Mouse (Mus musculus): ENCODE data around the gene Stard3. TPM values are rescaled to one million over a fixed set of nuclear protein-coding genes. Genes with fewer than 3 reads are reported as not detected.

Stard3 gene
- polyA plus RNA-seq, 1 experiment from 2014 or later: 42.7 TPM

DNA sequence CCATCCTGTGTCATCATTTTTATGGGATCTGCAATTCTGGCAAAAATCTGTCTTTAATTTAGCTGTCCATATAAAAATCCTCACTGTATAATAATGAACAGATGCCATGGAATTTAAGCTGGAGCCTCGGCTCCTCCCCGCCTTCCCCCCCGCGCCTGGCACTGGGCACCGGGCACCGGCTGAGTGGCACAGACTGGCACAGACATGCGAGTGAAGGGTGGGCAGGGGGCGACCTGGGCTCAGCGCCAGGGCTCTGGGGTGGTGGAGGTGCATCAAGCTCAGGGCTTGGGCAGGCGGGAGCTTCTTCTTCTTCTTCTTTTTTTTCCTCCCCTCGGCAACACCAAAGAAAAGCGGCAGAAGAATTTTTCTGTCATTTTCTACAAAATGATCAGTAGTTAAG is 37.8 kb upstream of the Stard3 start:
- no peak for ATAC-seq (ENCODE audit: insufficient read depth)
- H3K4me3 ChIP-seq (ENCODE audit: low read depth, low read length): no peak overlapping the region
- no peak for DNase-seq
- H3K27me3 ChIP-seq (ENCODE audit: insufficient read depth, low read length): peaks cover 95% of the 10 kb centered on the region
- no peak overlapping the region for H3K9ac ChIP-seq
- no peak for TF ChIP-seq CTCF (IDR thresholded peaks at IDR 0.05; ENCODE audit: low read depth)
- no peaks in the 10 kb centered on the region for H3K4me1 ChIP-seq (ENCODE audit: insufficient read depth)
- H3K4me2 ChIP-seq: no peak overlapping the region
- no peaks in the 10 kb centered on the region for H3K36me3 ChIP-seq (ENCODE audit: insufficient read depth)
- no peak overlapping the region for H3K27ac ChIP-seq (ENCODE audit: low read depth)
- H3K9me3 ChIP-seq (ENCODE audit: low read depth, low read length): no peaks in the 10 kb centered on the region
- 10% methylated on average over 12 of the region's 12 CpGs for WGBS

DNA sequence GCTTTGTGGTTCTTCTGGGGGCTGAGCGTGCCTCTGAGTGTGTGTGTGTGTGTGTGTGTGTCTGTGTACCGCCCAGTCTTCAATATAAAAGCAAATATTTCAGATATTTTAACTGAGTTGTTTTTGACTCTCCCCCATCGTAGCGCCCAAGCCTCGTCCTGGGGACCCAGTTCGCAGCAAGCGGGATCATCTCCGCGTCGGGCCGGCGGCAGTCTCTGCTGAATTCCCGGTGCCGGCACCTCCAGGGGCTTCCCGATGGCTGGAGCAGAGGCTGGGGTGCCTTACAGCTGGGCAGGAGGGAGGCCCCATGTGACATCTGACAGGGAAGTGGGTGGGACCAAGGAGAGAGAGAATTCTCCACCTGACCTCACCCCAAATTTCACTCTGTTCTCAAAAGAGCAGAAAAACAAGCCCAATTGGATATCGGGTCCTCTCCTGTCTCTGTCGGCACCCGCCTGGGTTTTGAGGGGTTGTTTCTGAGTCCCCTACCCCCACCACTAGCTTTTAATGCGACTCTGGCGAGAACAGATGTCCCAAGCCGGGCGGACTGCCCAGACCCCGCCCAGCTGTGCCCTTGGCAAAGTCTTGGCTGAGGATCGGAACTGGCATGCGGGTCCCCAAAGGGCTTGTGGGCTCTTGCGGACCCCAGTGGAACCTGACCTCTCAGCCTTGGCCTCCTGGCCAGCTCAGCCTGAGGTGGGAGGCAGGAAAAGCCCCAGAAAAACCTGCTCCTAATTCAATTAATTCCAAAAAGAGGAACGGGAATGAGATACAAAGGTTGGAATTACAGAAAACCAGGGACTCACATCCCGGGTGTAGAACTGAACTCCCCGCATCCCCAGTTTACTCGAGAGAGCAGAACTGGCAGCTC is 37.1 kb upstream of the Stard3 start:
- TF ChIP-seq CTCF (IDR thresholded peaks at IDR 0.05; ENCODE audit: low read depth): no peak

DNA sequence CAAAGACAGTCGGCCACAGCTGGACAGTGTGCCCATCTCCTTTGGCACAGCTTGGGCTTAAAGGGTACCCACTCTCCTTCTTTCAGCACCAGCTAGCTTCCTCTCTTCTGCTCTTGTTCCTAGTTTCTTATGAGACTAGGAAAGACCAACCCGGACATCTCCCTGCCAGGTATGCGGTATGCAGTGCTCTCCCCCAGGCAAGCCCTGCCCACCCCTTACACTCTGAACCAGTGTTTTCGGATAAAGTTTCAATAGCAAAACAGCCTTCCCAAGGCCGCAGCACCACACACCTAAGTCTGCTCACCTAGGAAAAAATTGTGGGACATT is 36.5 kb upstream of the Stard3 start:
- no peak for ATAC-seq (ENCODE audit: insufficient read depth)
- no peak for TF ChIP-seq CTCF (IDR thresholded peaks at IDR 0.05; ENCODE audit: low read depth)
- DNase-seq: no peak
- Histone ChIP-seq H3K4me2 (no peak overlapping the region), H3K27me3 (ENCODE audit: insufficient read depth, low read length) (peaks cover 99% of the 10 kb centered on the region), H3K4me3 (ENCODE audit: low read depth, low read length) (no peak overlapping the region), H3K27ac (ENCODE audit: low read depth) (no peak overlapping the region), H3K4me1 (ENCODE audit: insufficient read depth) (no peaks in the 10 kb centered on the region), H3K36me3 (ENCODE audit: insufficient read depth) (no peaks in the 10 kb centered on the region), H3K9ac (no peak overlapping the region), H3K9me3 (ENCODE audit: low read depth, low read length) (no peaks in the 10 kb centered on the region)
- 9% methylated on average over 5 of the region's 5 CpGs for WGBS

More for the DNA sequence above, 37.1 kb upstream of the Stard3 start:
- DNase-seq (no peak), ATAC-seq (ENCODE audit: insufficient read depth) (no peak)
- no peaks in the 10 kb centered on the region for H3K36me3 ChIP-seq (ENCODE audit: insufficient read depth)
- H3K27me3 ChIP-seq (ENCODE audit: insufficient read depth, low read length): peaks cover 99% of the 10 kb centered on the region
- H3K4me1 ChIP-seq (ENCODE audit: insufficient read depth): no peaks in the 10 kb centered on the region
- no peak overlapping the region for H3K4me3 ChIP-seq (ENCODE audit: low read depth, low read length)
- H3K9me3 ChIP-seq (ENCODE audit: low read depth, low read length): no peaks in the 10 kb centered on the region
- no peak overlapping the region for H3K27ac ChIP-seq (ENCODE audit: low read depth)
- 2% methylated on average over 30 of the region's 30 CpGs for WGBS
- no peak overlapping the region for H3K9ac ChIP-seq
- no peak overlapping the region for H3K4me2 ChIP-seq

DNA sequence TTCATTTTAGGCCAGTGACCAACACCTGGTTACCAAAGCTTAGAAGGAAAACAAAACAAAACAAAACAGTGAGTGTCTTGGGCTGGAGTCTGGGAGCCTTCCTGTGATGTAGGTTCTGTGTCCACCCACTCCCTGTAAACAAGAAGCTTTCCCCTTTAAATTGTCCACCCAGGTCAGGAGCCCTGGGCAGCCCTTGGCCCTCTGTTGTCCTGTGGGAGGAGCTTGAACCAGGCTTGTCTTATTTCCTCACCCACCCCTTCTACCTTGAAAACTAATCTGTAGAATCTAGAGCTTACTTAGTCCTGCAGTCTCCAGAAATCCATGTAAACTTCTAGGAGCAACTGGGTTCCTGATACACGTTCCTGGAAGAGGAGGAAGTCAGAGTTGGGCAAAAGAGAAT is 36.0 kb upstream of the Stard3 start:
- Histone ChIP-seq H3K9ac (no peak overlapping the region), H3K4me1 (ENCODE audit: insufficient read depth) (no peaks in the 10 kb centered on the region), H3K27ac (ENCODE audit: low read depth) (no peak overlapping the region), H3K4me2 (no peak overlapping the region), H3K36me3 (ENCODE audit: insufficient read depth) (no peaks in the 10 kb centered on the region), H3K9me3 (ENCODE audit: low read depth, low read length) (no peaks in the 10 kb centered on the region), H3K4me3 (ENCODE audit: low read depth, low read length) (no peak overlapping the region), H3K27me3 (ENCODE audit: insufficient read depth, low read length) (peaks cover 99% of the 10 kb centered on the region)
- ATAC-seq (ENCODE audit: insufficient read depth): no peak
- 6% methylated on average over 1 of the region's 1 CpGs for WGBS
- TF ChIP-seq CTCF (IDR thresholded peaks at IDR 0.05; ENCODE audit: low read depth): no peak
- no peak for DNase-seq

DNA sequence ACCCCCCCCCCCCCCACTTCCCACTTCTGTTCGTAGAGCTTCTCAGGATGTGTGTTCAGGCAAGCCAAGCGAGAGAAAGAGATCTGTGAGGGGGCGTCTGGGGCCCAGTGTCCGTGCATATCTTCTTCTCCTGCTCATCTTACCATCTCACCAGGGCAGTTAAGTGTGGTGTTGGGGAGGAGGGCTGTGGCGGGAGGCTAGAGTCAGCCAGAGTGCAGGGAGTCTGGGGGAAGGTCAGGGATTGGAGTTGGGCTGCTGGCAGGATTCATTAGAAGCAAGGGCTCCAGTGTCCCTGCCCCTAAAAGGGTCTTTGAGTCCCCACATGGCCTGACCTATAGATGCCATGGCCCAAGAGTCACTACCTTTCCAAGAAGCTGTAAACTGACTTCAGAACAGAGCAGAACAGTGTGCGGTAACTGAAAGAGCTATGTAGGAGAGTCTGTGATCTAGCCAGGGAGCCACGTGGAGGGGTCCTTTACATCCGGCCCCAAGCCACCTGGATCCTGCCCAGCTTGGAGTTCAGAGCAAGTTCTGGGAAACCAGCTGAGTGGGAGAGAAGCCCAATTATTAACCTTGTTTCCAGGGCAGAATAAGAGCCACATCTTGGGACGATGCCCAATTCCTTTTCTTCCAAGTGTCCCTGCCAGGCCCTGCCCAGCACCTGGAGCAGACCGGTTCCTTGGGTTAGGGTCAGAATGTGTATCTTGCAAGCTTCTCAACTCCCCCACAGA is 34.9 kb upstream of the Stard3 start:
- Histone ChIP-seq H3K27me3 (ENCODE audit: insufficient read depth, low read length) (peaks cover 99% of the 10 kb centered on the region), H3K4me3 (ENCODE audit: low read depth, low read length) (no peak overlapping the region), H3K9me3 (ENCODE audit: low read depth, low read length) (no peaks in the 10 kb centered on the region), H3K4me1 (ENCODE audit: insufficient read depth) (no peaks in the 10 kb centered on the region), H3K9ac (no peak overlapping the region), H3K27ac (ENCODE audit: low read depth) (no peak overlapping the region), H3K36me3 (ENCODE audit: insufficient read depth) (no peaks in the 10 kb centered on the region), H3K4me2 (no peak overlapping the region)
- ATAC-seq (ENCODE audit: insufficient read depth) (no peak), DNase-seq (no peak)
- TF ChIP-seq CTCF (IDR thresholded peaks at IDR 0.05; ENCODE audit: low read depth): no peak
- 5% methylated on average over 10 of the region's 10 CpGs for WGBS

DNA sequence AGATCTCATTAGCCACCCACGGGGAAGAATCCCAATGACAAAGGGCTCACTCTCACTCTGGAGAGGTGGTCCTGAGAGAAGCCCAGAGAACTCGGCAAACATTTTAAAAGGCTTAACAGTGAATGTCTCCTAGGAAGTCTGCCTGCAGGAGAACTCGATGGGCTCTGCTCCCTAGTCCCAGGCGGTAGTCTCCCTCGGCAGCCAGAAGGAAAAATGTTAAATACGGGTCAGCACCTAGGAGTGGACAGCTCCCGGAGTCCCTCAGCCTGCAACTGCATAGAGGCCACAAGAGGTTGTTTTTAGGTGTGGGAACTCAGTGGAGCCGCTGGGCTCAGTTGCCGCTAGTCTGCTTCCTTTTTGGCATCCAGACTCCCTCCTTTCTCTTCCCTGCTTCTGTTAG is 34.2 kb upstream of the Stard3 start:
- ATAC-seq (ENCODE audit: insufficient read depth) (no peak), DNase-seq (peak; percentile 75)
- H3K4me3 ChIP-seq (ENCODE audit: low read depth, low read length): no peak overlapping the region
- no peak overlapping the region for H3K27ac ChIP-seq (ENCODE audit: low read depth)
- no peaks in the 10 kb centered on the region for H3K4me1 ChIP-seq (ENCODE audit: insufficient read depth)
- H3K27me3 ChIP-seq (ENCODE audit: insufficient read depth, low read length): peaks cover 99% of the 10 kb centered on the region
- H3K9me3 ChIP-seq (ENCODE audit: low read depth, low read length): no peaks in the 10 kb centered on the region
- no peak overlapping the region for H3K4me2 ChIP-seq
- H3K9ac ChIP-seq: no peak overlapping the region
- TF ChIP-seq CTCF (IDR thresholded peaks at IDR 0.05; ENCODE audit: low read depth): no peak
- 2% methylated on average over 9 of the region's 9 CpGs for WGBS
- no peaks in the 10 kb centered on the region for H3K36me3 ChIP-seq (ENCODE audit: insufficient read depth)

DNA sequence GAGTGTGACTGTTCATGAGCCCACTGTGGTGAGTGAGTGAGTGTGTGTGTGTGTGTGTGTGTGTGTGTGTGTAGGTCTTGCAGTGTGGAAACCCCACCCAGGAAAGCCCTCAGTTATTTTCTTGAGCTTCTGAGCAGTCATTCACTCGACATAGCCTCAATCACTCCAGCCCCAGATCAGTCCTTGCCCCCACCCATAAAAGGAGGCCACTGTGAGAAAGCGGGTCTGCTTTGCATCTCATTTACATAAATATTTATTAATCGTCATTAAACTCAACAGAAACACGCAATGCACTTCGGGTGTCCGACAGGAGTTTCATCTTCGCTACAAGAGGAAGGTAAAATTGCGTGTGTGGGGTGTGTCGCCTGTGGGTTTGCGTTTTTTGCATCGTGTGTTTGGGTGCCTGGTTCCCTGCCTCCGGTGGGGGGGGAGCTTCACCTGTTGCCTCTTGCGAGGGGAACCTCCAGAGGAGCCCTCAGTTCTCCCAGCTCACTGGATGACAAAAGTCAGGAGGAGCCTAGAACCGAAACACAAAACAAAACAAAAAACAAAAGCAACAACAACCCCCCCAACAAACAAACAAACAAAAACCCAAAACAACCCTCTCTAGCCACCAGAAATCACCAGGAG is 32.9 kb upstream of the Stard3 start:
- Histone ChIP-seq H3K36me3 (ENCODE audit: insufficient read depth) (no peaks in the 10 kb centered on the region), H3K9me3 (ENCODE audit: low read depth, low read length) (no peaks in the 10 kb centered on the region), H3K9ac (no peak overlapping the region), H3K27ac (ENCODE audit: low read depth) (no peak overlapping the region), H3K4me1 (ENCODE audit: insufficient read depth) (no peaks in the 10 kb centered on the region), H3K4me3 (ENCODE audit: low read depth, low read length) (no peak overlapping the region), H3K27me3 (ENCODE audit: insufficient read depth, low read length) (peaks cover 99% of the 10 kb centered on the region), H3K4me2 (no peak overlapping the region)
- ATAC-seq (ENCODE audit: insufficient read depth) (no peak), DNase-seq (no peak)
- WGBS: 7% methylated on average over 14 of the region's 14 CpGs
- TF ChIP-seq CTCF (IDR thresholded peaks at IDR 0.05; ENCODE audit: low read depth): no peak

All from lung, embryonic 14.5 days (tissue).